Comparison of ENCODE assay signal across 8 mouse cellular contexts in the genomic region with DNA sequence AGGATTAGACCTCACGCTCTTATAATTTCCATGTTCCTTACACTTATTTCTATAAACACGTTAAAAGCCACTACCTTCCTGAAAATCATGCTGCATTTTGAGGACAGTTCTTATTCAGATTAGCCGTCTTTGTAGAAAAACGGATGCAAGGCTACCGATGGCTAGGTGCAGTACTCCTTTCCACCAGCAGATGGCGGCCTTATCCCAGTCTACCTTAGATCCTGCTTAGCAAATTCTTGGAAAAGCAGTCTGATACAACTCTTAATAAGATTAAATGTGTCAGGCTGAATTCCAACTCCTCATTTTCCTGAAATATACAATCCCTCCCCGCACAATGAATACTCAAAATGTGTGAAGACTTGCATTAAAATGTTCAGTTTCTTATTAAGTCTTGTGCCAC.
DNase-seq lines count a peak whose midpoint lies in the region; ATAC-seq and TF ChIP-seq lines count a peak whose summit lies in the region.
"Had no signal": no experiment of that assay in that cellular context is flagged by ENCODE, and none has a peak within 500 bp of the region (broad histone marks: within the 10 kb centered on the region; RNA-seq: fewer than 3 reads in every experiment).

No protein-coding gene starts in this region.

- H3K27ac ChIP-seq in ES-Bruce4 (ENCODE audit: insufficient read depth, low read length), result no peak overlapping the region
- H3K27ac ChIP-seq in heart, postnatal 0 days (ENCODE audit: low read depth), result no peak overlapping the region
- H3K27ac ChIP-seq: neural tube, embryonic 12.5 days had no signal

- no peak for TF ChIP-seq POLR2A in ES-Bruce4 (IDR thresholded peaks at IDR 0.05; ENCODE audit: insufficient read depth, low read length)

- TF ChIP-seq EP300 in ES-Bruce4 (IDR thresholded peaks at IDR 0.05; ENCODE audit: insufficient read depth, low read depth, low read length), result no peak
- no peak for TF ChIP-seq EP300 in heart, postnatal 0 days (IDR thresholded peaks at IDR 0.05; ENCODE audit: low read depth)

- TF ChIP-seq CTCF in ES-Bruce4 (IDR thresholded peaks at IDR 0.05; ENCODE audit: low read depth, low read length), result peak; percentile 68
- TF ChIP-seq CTCF in heart, postnatal 0 days (IDR thresholded peaks at IDR 0.05; ENCODE audit: low read depth), result peak; percentile 97

- ATAC-seq in heart, postnatal 0 days (ENCODE audit: insufficient read depth, low read depth), result no peak

- no peaks in the 10 kb centered on the region for H3K36me3 ChIP-seq in ES-Bruce4 (ENCODE audit: control insufficient read depth, insufficient read depth, low read length, poor library complexity, severe bottlenecking)
- peaks cover 12% of the 10 kb centered on the region; the same call in 1 of the 2 replicates for H3K36me3 ChIP-seq in heart, postnatal 0 days (replicated peaks; ENCODE audit: control insufficient read depth, insufficient read depth, low read length)

- no peak overlapping the region for H3K4me2 ChIP-seq in heart, postnatal 0 days (ENCODE audit: low read depth, low read length)
- H3K4me2 ChIP-seq: neural tube, embryonic 12.5 days had no signal

- H3K4me3 ChIP-seq in ES-Bruce4 (ENCODE audit: low read depth, low read length), result no peak overlapping the region
- H3K4me3 ChIP-seq in heart, postnatal 0 days (ENCODE audit: low read depth, low read length), result no peak overlapping the region
- H3K4me3 ChIP-seq: neural tube, embryonic 12.5 days had no signal

- peaks cover 3% of the 10 kb centered on the region; the same call in 1 of the 2 replicates for H3K27me3 ChIP-seq in ES-Bruce4 (ENCODE audit: control insufficient read depth, insufficient read depth, low read length, poor library complexity, severe bottlenecking)
- 0 out of 2 replicates have a peak, but pooled peaks cover 2% of the 10 kb centered on the region for H3K27me3 ChIP-seq in heart, postnatal 0 days (ENCODE audit: control insufficient read depth, insufficient read depth, low read length)
- H3K27me3 ChIP-seq: neural tube, embryonic 12.5 days had no signal

- no peaks in the 10 kb centered on the region for H3K9me3 ChIP-seq in ES-Bruce4 (replicated peaks; ENCODE audit: control insufficient read depth, insufficient read depth, low read length, poor library complexity, severe bottlenecking)
- no peaks in the 10 kb centered on the region for H3K9me3 ChIP-seq in heart, postnatal 0 days (replicated peaks; ENCODE audit: control insufficient read depth, low read length)
- H3K9me3 ChIP-seq: neural tube, embryonic 12.5 days had no signal

- no peaks in the 10 kb centered on the region for H3K4me1 ChIP-seq in ES-Bruce4 (ENCODE audit: control insufficient read depth, insufficient read depth, low read length)
- H3K4me1 ChIP-seq in heart, postnatal 0 days (ENCODE audit: control insufficient read depth, insufficient read depth), result no peaks in the 10 kb centered on the region

- peak; percentile 84 to 89 for DNase-seq in adrenal gland, adult 18-20 months (ENCODE audit: low spot score in 2 of 2)
- peak; percentile 62 for DNase-seq in embryo, embryonic 11.5 days (ENCODE audit: low read depth, low spot score)
- DNase-seq in heart, postnatal 0 days (ENCODE audit: low spot score), result peak; percentile 70
- DNase-seq in layer of hippocampus, postnatal 14 days (ENCODE audit: low spot score in 2 of 2), result peak; percentile 82 to 87
- DNase-seq in lung, postnatal 4 days, result peak; percentile 77 to 86
- peak; percentile 95 for DNase-seq in right cerebral cortex, postnatal 4 days

- no peak overlapping the region for H3K9ac ChIP-seq in ES-Bruce4 (ENCODE audit: low read depth, poor library complexity, severe bottlenecking)
- no peak overlapping the region for H3K9ac ChIP-seq in heart, postnatal 0 days (replicated peaks; ENCODE audit: low read depth, low read length)
- H3K9ac ChIP-seq: neural tube, embryonic 12.5 days had no signal

- 5% methylated on average over 7 of the region's 7 CpGs for WGBS in heart, postnatal 0 days
